Mouse (Mus musculus) ES-E14 (cell line): ENCODE measurements around the gene Dlst.

Experiments
- CHD2 ChIP-seq: IDR thresholded peaks from 2 replicates; pipeline ENCODE4 v1.6.1; 2014; ENCODE audit warnings: mild to moderate bottlenecking, low read depth, low read length, inconsistent platforms
- HCFC1 ChIP-seq: IDR thresholded peaks from 2 replicates; pipeline ENCODE4 v1.6.1; 2012; ENCODE audit warnings: low read length, inconsistent platforms, borderline replicate concordance; ENCODE audit not compliant: insufficient read depth
- MAFK ChIP-seq: IDR thresholded peaks from 2 replicates; pipeline ENCODE4 v1.6.1; 2014; ENCODE audit warnings: mild to moderate bottlenecking, low read depth, low read length, inconsistent platforms; ENCODE audit not compliant: insufficient read depth
- ZC3H11A ChIP-seq: IDR thresholded peaks from 2 replicates; pipeline ENCODE4 v1.6.1; 2012; ENCODE audit warnings: low read depth, mild to moderate bottlenecking, inconsistent platforms, low read length, borderline replicate concordance
- ZNF384 ChIP-seq: IDR thresholded peaks from 2 replicates; pipeline ENCODE4 v1.6.1; 2012; ENCODE audit warnings: low read depth, low read length, inconsistent platforms

GRCm38 (mm10) chr12:85112550-85113251 is 2.1 kb downstream of the Dlst start:
- TF ChIP-seq ZC3H11A (no peak), MAFK (no peak), CHD2 (no peak), HCFC1 (no peak), ZNF384 (no peak)
